Comparison of ENCODE assay signal across 16 mouse cellular contexts in the genomic region with DNA sequence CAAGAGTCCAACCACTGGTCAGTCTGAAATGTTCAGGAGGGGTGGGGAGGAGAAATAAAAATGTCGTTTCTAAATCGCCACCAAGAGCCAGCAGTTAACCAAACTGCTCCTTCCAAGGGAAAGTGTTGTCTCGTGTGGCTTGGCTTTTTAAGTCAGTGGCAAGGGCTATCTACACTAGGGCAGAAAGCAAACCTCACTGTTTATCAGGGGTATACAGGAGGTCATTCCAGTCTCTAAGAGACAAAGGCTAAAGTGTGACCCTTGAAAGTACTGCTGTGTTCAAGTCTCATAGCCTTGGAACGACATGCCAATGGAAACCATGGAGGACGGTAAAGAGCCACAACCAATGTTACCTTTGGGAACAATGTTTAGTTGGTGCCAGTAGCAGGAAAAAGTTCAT.
"Had no signal": no experiment of that assay in that cellular context is flagged by ENCODE, and none has a peak within 500 bp of the region (broad histone marks: within the 10 kb centered on the region; RNA-seq: fewer than 3 reads in every experiment).

No protein-coding gene starts in this region.

- H3K4me3 ChIP-seq: layer of hippocampus, adult 2 months; limb, embryonic 10.5 days; limb, embryonic 13.5 days; midbrain, embryonic 12.5 days; midbrain, embryonic 15.5 days; stomach, embryonic 15.5 days had no signal

- H3K4me1 ChIP-seq: limb, embryonic 10.5 days; limb, embryonic 13.5 days; midbrain, embryonic 12.5 days; midbrain, embryonic 15.5 days; stomach, embryonic 15.5 days had no signal

- H3K4me2 ChIP-seq: limb, embryonic 13.5 days; lung, embryonic 14.5 days; midbrain, embryonic 12.5 days; midbrain, embryonic 15.5 days; stomach, embryonic 15.5 days had no signal

- H3K9ac ChIP-seq: limb, embryonic 13.5 days; lung, embryonic 14.5 days; midbrain, embryonic 12.5 days; midbrain, embryonic 15.5 days; stomach, embryonic 15.5 days had no signal

- H3K27me3 ChIP-seq: limb, embryonic 13.5 days; midbrain, embryonic 12.5 days; midbrain, embryonic 15.5 days; stomach, embryonic 15.5 days had no signal

- H3K9me3 ChIP-seq: limb, embryonic 10.5 days; limb, embryonic 13.5 days; midbrain, embryonic 12.5 days; midbrain, embryonic 15.5 days; stomach, embryonic 15.5 days had no signal

- H3K36me3 ChIP-seq: midbrain, embryonic 12.5 days; midbrain, embryonic 15.5 days; stomach, embryonic 15.5 days had no signal

- ATAC-seq: lung, postnatal 0 days; midbrain, embryonic 15.5 days had no signal

- DNase-seq: kidney, adult 18-20 months; kidney, postnatal 25 days; layer of hippocampus, adult 9-11 months; lung, embryonic 14.5 days; right cerebral cortex, postnatal 25 days; spleen, adult 18-20 months; thymus, postnatal 25 days had no signal

- H3K27ac ChIP-seq: kidney, postnatal 0 days; layer of hippocampus, adult 2 months; limb, embryonic 10.5 days; limb, embryonic 13.5 days; macrophage; midbrain, embryonic 12.5 days; midbrain, embryonic 15.5 days; stomach, embryonic 15.5 days had no signal
